Mouse (Mus musculus) gastrocnemius, adult 2 months (tissue): ENCODE results near the gene Hnrnph2. TPM values are rescaled to one million over a fixed set of nuclear protein-coding genes. Genes with fewer than 3 reads are reported as not detected.

Experiments
- DNase-seq: peaks from one replicate; pipeline ENCODE4 v3.0.0; 2022
- H3K27ac ChIP-seq: fragments of 200-600 bp; 2 replicates; pipeline ENCODE4 v1.8.1; 2022; ENCODE audit warnings: mild to moderate bottlenecking
- H3K4me3 ChIP-seq: fragments of 200-600 bp; 2 replicates; pipeline ENCODE4 v1.8.1; 2022; ENCODE audit warnings: mild to moderate bottlenecking, moderate library complexity
- CTCF ChIP-seq: fragments of 200-600 bp; IDR thresholded peaks from 2 replicates; pipeline ENCODE4 v1.8.1; 2022; ENCODE audit warnings: antibody characterized with exemption, mild to moderate bottlenecking, moderate library complexity
- intact Hi-C: fragments of 180-260 bp; cut with DNase I; formaldehyde crosslinking; loops from one replicate; pipeline ENCODE4 v1.15.1; 2025
- total RNA-seq, 2 experiments: library from RNA; stranded (reverse); gene quantifications; 2 replicates each; pipeline ENCODE4 v1.2.3; 2021

Hnrnph2 gene
- total RNA-seq, 2 experiments from 2014 or later: 51.6 to 52.9 TPM

- H3K27ac ChIP-seq: peak overlapping the region; percentile 75; the same call in 1 of the 2 replicates
- TF ChIP-seq CTCF: no peak
- intact Hi-C loops: loop anchor here (5.0 to 10.0 kb wide), 2 partner anchors 44 to 418 kb away; partner anchors contain the start of genes Timm8a1 and Zmat1
These were observed 14.5 kb upstream of the Hnrnph2 start for GRCm38 (mm10) chrX:134586447-134586846.

DNA sequence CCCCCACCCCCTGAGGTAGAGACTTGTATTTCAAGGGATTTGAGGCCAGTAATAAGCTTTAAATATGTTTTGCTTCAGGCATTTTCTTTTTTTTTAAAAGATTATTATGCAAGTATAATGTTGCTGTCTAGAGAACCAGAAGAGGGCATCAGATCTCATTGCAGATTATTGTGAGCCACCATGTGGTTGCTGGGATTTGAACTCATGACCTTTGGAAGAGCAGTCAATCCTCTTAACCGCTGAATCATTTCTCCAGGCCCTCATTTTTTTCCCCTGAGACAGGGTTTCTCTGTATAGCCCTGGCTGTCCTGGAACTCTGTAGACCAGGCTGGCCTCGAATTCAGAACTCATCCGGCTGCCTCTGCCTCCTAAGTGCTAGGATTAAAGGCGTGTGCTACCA, 12.7 kb upstream of the Hnrnph2 start:
- DNase-seq: no peak
- intact Hi-C loops: loop anchor here (5.0 to 10.0 kb wide), 2 partner anchors 46 to 417 kb away; partner anchors contain the start of genes Timm8a1 and Zmat1

More at GRCm38 (mm10) chrX:134586447-134586846, 14.5 kb upstream of the Hnrnph2 start:
- DNase-seq: no peak
- H3K4me3 ChIP-seq: peak overlapping the region; percentile 80

GRCm38 (mm10) chrX:134588997-134589396, 12.0 kb upstream of the Hnrnph2 start:
- no peak for DNase-seq
- TF ChIP-seq CTCF: no peak
- Histone ChIP-seq H3K4me3 (no peak overlapping the region), H3K27ac (no peak overlapping the region)
- intact Hi-C loops: loop anchor here (5.0 to 10.0 kb wide), 2 partner anchors 47 to 416 kb away; partner anchors contain the start of genes Timm8a1 and Zmat1

More for the DNA sequence above, 12.7 kb upstream of the Hnrnph2 start:
- Histone ChIP-seq H3K4me3 (no peak overlapping the region), H3K27ac (no peak overlapping the region)
- no peak for TF ChIP-seq CTCF

GRCm38 (mm10) chrX:134589836-134590235, 11.1 kb upstream of the Hnrnph2 start:
- no peak for TF ChIP-seq CTCF
- no peak for DNase-seq
- Histone ChIP-seq H3K4me3 (no peak overlapping the region), H3K27ac (no peak overlapping the region)
- intact Hi-C loops: loop anchor here (5.0 to 10.0 kb wide), 2 partner anchors 48 to 415 kb away; partner anchors contain the start of genes Timm8a1 and Zmat1

DNA sequence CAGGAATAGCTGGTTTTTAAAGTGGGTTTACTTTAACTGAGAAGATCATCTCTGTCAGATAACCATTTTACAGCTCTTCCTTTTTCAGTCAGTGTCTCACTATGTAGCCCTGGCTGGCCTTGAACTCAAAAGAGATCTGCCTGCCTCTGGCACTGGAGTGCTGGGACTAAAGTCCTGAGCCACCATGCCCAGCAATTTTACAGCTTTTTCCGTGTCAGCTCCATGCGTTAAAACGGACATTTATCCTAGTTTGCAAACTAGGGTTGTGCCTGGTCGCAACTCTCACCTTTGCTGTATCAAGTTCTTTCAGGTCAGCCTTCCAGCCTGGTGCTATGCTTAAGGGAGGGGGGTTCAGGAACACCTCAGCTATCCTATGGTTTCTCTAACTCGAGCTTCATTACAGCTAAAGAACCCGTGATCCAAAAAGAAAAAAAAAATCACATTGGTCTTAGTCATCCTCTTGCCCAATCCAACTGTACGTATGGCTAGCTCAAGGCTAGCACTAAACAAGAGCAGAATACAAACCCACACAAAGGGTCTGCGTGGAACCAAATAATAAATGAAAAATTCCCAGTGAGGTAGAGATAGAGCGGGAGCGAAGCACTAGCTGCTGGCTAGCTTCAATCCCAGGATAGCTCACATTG, 935 bp upstream of the Hnrnph2 start:
- TF ChIP-seq CTCF: no peak
- Histone ChIP-seq H3K27ac (peak overlapping the region; percentile 97), H3K4me3 (peak overlapping the region; percentile 75)
- intact Hi-C loops: loop anchor here (2.0 to 10.0 kb wide), 3 partner anchors 15 to 315 kb away; partner anchors contain the start of gene Rpl36a
- DNase-seq: no peak

DNA sequence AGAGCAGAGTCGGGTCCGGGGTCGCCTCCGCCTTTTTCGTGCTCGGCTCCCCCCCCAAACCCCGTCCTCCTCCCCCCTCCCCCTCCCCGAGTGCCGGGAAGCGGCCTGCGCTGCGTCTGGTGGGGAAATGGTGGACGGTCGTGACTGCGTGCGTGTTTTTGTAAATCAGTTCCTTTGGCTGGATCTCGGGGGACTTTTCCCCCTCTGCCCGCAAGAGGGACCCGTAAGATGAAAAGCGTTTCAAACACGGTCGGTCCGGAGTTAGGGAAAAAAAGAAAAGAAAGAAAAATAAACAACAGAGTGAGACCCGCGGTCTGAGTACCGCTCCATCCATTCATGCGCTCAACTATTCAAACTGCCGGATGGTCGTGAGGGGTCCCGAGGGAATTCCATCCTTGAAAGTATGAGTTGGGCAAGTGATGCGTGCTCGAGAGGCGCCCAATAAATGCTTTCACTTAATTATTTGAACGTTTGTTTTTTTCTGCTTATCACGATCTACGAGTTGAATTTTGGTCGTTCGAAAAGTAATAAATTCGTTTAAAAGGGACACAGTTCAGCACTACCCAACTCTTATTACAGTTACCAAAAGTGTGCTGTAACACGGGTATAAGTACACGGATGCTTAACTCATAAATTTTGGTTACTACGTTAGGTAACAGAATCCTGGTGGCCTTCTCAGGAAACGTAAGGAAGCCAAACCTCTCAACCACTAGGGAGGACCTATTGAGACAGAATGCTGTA, 571 bp downstream of the Hnrnph2 start:
- peak overlapping the region; percentile 75 for H3K4me3 ChIP-seq
- peak overlapping the region; percentile 97 for H3K27ac ChIP-seq
- DNase-seq: no peak
- TF ChIP-seq CTCF: no peak; the same call in 1 of the 2 replicates
- intact Hi-C loops: loop anchor here (2.0 to 10.0 kb wide), 3 partner anchors 17 to 313 kb away; partner anchors contain the start of gene Rpl36a

GRCm38 (mm10) chrX:134609472-134609871, 8.5 kb downstream of the Hnrnph2 start:
- intact Hi-C loops: loop anchor here (10.0 kb wide), 1 partner anchor 305 kb away; no protein-coding TSS in a partner anchor
- DNase-seq: no peak
- Histone ChIP-seq H3K4me3 (no peak overlapping the region), H3K27ac (no peak overlapping the region)
- TF ChIP-seq CTCF: peak; percentile 52

- H3K27ac ChIP-seq: no peak overlapping the region
- H3K4me3 ChIP-seq: no peak overlapping the region
- TF ChIP-seq CTCF: no peak
- intact Hi-C loops: no loop called here
- no peak for DNase-seq
These were observed 10.0 kb downstream of the Hnrnph2 start for GRCm38 (mm10) chrX:134610984-134611383.

DNA sequence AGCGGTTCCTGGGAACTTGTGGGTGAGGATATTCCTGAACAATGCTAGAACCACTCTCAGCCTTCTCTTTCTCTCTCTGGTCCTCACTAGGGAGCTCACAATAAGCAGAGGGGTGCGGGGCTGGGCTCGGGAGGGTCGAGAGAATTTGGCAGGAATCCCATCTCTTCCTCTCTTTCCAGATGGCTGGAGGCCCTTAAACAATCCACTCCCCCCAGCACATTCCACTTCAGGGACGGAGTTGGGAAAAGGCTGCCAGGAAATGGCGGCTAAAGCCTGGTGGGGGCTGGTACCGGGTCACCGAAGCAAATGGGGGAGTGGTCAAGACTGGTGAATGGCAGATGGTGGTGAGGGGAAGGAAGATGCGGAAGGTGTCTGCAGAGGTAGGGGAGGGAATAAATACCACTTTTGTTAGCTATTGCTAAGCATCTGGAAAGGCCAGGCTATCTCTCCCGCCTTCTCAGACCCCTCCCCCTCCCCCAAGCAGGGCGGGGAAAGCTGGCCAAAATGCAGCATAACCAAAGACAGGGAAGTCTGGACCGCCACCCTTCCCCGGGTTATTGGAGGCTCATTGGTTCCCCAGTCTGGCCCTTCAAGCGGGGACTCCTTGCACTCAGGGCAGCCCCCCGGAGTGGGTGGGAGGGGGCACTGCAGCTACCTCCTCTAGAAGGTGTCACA, 11.4 kb downstream of the Hnrnph2 start:
- peak overlapping the region; percentile 75 for H3K27ac ChIP-seq
- peak overlapping the region; percentile 72 for H3K4me3 ChIP-seq
- peak; percentile 47 for DNase-seq
- no peak for TF ChIP-seq CTCF
- intact Hi-C loops: no loop called here

DNA sequence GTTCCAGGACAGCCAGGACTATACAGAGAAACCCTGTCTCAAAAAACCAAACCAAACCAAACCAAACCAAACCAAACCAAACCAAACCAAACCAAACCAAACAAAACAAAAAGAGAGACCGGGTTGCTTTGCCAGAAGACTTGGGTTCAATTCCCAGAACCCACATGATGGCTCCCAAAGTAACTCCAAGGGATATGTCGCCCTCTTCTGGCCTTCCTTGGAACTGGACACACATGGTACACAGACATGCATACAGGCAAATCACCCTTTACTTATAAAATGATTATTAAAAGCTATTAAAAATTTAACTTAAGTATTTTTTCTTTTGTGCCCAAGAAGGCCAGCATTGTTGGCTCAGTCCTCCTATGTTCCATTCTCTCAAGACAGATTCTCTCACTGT, 13.3 kb downstream of the Hnrnph2 start:
- H3K4me3 ChIP-seq: no peak overlapping the region
- intact Hi-C loops: no loop called here
- H3K27ac ChIP-seq: no peak overlapping the region
- no peak for DNase-seq
- peak; percentile 46 for TF ChIP-seq CTCF

DNA sequence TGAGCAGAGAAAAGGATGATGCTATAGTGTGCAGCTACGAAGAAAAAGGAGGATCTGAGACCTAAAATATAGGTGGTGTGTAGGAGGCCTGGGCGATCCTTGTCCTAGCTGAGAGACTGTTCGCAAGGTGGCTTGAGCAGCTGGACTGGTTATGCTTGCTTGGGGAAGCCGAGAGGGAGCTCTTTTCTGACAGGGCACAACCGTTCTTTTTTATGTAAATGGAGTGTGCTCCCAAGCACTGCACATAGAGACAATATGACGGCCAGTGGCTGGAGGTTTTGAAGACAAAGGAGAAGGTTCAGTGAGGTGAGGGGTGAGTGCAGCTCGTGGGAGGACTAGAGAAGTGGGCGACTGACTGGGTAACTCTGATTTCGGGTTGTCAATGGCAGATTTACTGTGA, 18.7 kb downstream of the Hnrnph2 start:
- intact Hi-C loops: no loop called here
- H3K27ac ChIP-seq: no peak overlapping the region
- TF ChIP-seq CTCF: no peak
- no peak overlapping the region for H3K4me3 ChIP-seq
- DNase-seq: no peak

- Histone ChIP-seq H3K4me3 (no peak overlapping the region), H3K27ac (no peak overlapping the region)
- intact Hi-C loops: no loop called here
- TF ChIP-seq CTCF: no peak
- DNase-seq: no peak
These were observed 19.4 kb downstream of the Hnrnph2 start for GRCm38 (mm10) chrX:134620254-134620865.
